Mouse (Mus musculus) urinary bladder, postnatal 0 days (tissue): ENCODE results near the gene Clec2g. TPM values are rescaled to one million over a fixed set of nuclear protein-coding genes. Genes with fewer than 3 reads are reported as not detected.

Source experiments
- microRNA-seq: library from miRNA; unstranded; fragments of <30 nt; microRNA quantifications from one replicate; pipeline ENCODE4, GENCODE M21; 2016
- polyA plus RNA-seq: library from polyadenylated mRNA; unstranded; fragments of >200 nt; fragmentation: Nextera tagmentation; extraction: Ambion mirVana; gene quantifications from 2 replicates; pipeline ENCODE4 v1.2.1, GENCODE M21; 2015

Gene Clec2g
- 0.16 and 0.26 TPM in 2 replicates for polyA plus RNA-seq

DNA sequence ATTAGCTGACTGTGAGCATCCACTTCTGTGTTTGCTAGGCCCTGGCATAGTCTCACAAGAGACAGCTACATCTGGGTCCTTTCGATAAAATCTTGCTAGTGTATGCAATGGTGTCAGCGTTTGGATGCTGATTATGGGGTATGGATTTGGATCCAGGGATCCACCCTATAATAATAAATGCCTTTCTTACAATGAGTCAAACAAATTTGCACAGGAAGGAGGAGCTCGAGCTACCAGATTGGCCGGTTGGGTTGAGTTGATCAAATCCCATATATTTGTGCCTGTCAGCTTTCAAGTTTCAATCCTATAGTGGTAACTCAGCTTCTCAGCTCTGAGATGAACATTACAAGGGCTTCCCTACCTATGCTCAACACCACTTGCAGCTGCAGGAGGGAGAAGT lies at the start of gene Clec2g:
Gene Clec2g (plus strand): TSS at position 301 of the 400 bp plus-strand sequence.

DNA sequence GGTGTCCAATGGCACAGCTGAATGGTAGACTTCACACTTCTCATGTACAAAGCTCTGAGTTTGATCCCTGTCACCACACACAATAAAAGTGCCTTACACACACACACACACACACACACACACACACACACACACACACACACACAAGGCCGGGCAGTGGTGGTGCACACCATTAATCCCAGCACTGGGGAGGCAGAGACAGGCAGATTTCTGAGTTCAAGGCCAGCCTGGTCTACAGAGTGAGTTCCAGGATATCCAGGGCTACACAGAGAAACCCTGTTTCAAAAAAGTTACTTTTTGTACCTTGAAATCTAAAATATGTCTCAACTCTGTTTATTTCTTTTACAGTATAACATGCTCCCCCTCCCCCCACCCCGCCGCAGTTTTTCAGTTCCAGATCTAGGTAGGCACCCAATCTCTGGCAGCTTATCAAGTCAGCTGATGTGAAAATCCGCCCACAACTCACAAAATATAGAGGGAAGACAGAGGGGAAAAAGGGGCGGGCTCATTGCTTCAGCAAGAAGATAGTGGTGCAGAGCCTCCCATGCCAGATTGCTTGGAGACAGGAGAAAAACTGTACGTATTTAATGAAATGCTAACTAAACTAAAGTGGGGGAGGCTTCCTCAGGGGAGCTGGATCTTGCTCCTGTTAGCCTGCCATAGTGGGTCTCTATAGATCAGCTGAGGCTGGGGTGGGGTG lies 46.9 kb upstream of the Clec2g start, which contains the start of gene Clec2i:
Gene Clec2i (plus strand): TSS at position 498 of the 700 bp plus-strand sequence.

DNA sequence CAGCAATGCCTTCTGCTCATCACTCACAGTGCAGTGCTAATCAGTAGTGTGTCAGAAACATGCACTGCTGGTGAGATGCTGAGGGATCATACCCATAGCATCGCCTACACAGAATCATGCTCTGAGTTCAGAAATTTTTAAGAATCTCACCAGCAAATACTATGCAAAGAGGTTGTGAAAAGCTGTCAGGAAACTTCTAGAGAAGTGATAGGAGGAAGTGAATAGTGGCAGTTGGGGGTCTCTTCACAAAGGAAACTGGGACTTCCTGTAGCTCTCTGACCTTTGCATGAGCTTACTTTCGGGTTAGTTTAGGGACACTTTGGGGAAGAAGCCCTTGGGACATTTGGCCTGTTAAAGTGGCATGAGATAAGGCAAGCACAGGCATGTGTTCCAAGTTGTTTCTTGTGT lies 43.2 kb upstream of the Clec2g start, which contains the start of gene BC035044:
Gene BC035044 (minus strand): TSS at position 179 of the 408 bp plus-strand sequence.

Small RNA genes lying within 50 kb of the gene (microRNA-seq; reads per million reads assigned to microRNA genes)
- not detected for gene Gm27336
- not detected for gene Mir7649

Other genes starting within 250 kb of the Clec2g start
- gene Klrb1, start 211.3 kb upstream of the Clec2g start, polyA plus RNA-seq = not detected in 2 replicates
- not detected in 2 replicates for gene Klrb1c, start 145.2 kb upstream of the Clec2g start, polyA plus RNA-seq
- not detected in 2 replicates for gene Gm44511, start 108.1 kb upstream of the Clec2g start, polyA plus RNA-seq
- 0.08 TPM in 1 of 2 replicates, not detected in the other for gene Klrb1b, start 108.0 kb upstream of the Clec2g start, polyA plus RNA-seq
- gene Clec2i, start 46.8 kb upstream of the Clec2g start, polyA plus RNA-seq = 0.11 and 0.16 TPM in 2 replicates
- gene BC035044, start 43.3 kb upstream of the Clec2g start, polyA plus RNA-seq = 0.13 TPM in 2 replicates
- 0.18 TPM in 1 of 2 replicates, not detected in the other for gene Klrb1f, start 111.5 kb downstream of the Clec2g start, polyA plus RNA-seq
- not detected in 2 replicates for gene Clec2e, start 166.5 kb downstream of the Clec2g start, polyA plus RNA-seq
- 0.60 and 0.99 TPM in 2 replicates for gene Clec2d, start 246.2 kb downstream of the Clec2g start, polyA plus RNA-seq